Mouse (Mus musculus) limb, embryonic 11.5 days (tissue): ENCODE results near the gene Fam107b. TPM values are rescaled to one million over a fixed set of nuclear protein-coding genes. Genes with fewer than 3 reads are reported as not detected.

Experiments used
- ATAC-seq: fragments of 200-750 bp; cut with Nextera tagmentation; 2 replicates; pipeline ENCODE4 v1.8.0; 2017; ENCODE audit warnings: low read depth; ENCODE audit not compliant: insufficient number of reproducible peaks, low FRiP score, low TSS enrichment
- DNase-seq: peaks from one replicate; pipeline ENCODE4 v3.0.0-alpha.2; 2015; ENCODE audit warnings: low spot score
- H3K27ac ChIP-seq: fragments of 300-500 bp; sonication (generic); replicated peaks from 2 replicates; pipeline ENCODE4 v1.5.1; 2014; ENCODE audit warnings: low read depth, mild to moderate bottlenecking, low read length
- H3K27me3 ChIP-seq: fragments of 300-500 bp; sonication (generic); 2 replicates; pipeline ENCODE4 v1.6.1; 2014; ENCODE audit warnings: mild to moderate bottlenecking, low read length, mixed read lengths; ENCODE audit not compliant: control insufficient read depth, insufficient read depth
- H3K36me3 ChIP-seq: fragments of 300-500 bp; sonication (generic); 2 replicates; pipeline ENCODE4 v1.6.1; 2014; ENCODE audit warnings: mild to moderate bottlenecking, low read length, moderate library complexity, mixed read lengths; ENCODE audit not compliant: control insufficient read depth, insufficient read depth
- H3K4me1 ChIP-seq: fragments of 300-500 bp; sonication (generic); 2 replicates; pipeline ENCODE4 v1.6.1; 2014; ENCODE audit warnings: low read length, mixed read lengths; ENCODE audit not compliant: control insufficient read depth, insufficient read depth
- H3K4me2 ChIP-seq: fragments of 300-500 bp; sonication (generic); 2 replicates; pipeline ENCODE4 v1.6.1; 2014; ENCODE audit warnings: low read depth, mild to moderate bottlenecking, moderate library complexity; ENCODE audit not compliant: severe bottlenecking
- H3K4me3 ChIP-seq: fragments of 300-500 bp; sonication (generic); 2 replicates; pipeline ENCODE4 v1.5.1; 2014; ENCODE audit warnings: low read depth, low read length
- H3K9ac ChIP-seq: fragments of 300-500 bp; sonication (generic); 2 replicates; pipeline ENCODE4 v1.6.1; 2014; ENCODE audit warnings: mild to moderate bottlenecking, low read length
- H3K9me3 ChIP-seq: fragments of 300-500 bp; sonication (generic); 2 replicates; pipeline ENCODE4 v1.6.1; 2016; ENCODE audit warnings: low read length; ENCODE audit not compliant: control insufficient read depth
- WGBS: fragments of 180-500 bp; shearing (Covaris S2); extraction: QIAGEN DNeasy Blood & Tissue Kit; methylation state at CpG from one replicate; pipeline ENCODE4 v1.1.7; 2014; 5-methylcytosine and 5-hydroxymethylcytosine counted together
- polyA plus RNA-seq: library from polyadenylated mRNA; unstranded; fragments of >200 nt; fragmentation: Nextera tagmentation; extraction: Ambion mirVana; gene quantifications from 2 replicates; pipeline ENCODE4 v1.2.1, GENCODE M21; 2014

Gene Fam107b
- polyA plus RNA-seq, 1 experiment from 2014 or later: 61.9 TPM

DNA sequence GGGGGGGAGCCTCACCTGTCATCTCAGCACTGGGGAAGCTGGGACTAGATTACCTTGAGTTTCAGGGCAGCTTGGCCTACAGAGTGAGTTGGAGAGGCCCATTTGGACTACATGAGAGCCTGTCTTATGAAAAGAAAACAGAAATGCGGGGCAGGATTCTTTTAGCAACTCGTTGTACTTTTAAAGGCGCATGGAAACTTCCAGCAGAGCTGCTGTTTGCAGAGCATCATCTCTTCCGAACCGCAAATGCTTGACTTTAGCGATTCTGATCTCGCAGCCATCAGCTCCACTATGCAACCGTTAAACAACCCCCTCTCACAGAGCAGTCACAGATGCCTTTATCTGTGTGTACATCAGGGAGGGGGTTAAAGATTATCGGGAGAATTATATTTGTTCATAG, 179.8 kb downstream of the Fam107b start:
- H3K27ac ChIP-seq: no peak overlapping the region
- no peaks in the 10 kb centered on the region for H3K27me3 ChIP-seq
- H3K9ac ChIP-seq: no peak overlapping the region
- DNase-seq (no peak), ATAC-seq (no peak)
- no peak overlapping the region for H3K4me2 ChIP-seq
- 92% methylated on average over 9 of the region's 9 CpGs for WGBS
- H3K9me3 ChIP-seq: no peaks in the 10 kb centered on the region
- H3K4me3 ChIP-seq: no peak overlapping the region
- peaks cover 9% of the 10 kb centered on the region for H3K4me1 ChIP-seq
- H3K36me3 ChIP-seq: no peaks in the 10 kb centered on the region

DNA sequence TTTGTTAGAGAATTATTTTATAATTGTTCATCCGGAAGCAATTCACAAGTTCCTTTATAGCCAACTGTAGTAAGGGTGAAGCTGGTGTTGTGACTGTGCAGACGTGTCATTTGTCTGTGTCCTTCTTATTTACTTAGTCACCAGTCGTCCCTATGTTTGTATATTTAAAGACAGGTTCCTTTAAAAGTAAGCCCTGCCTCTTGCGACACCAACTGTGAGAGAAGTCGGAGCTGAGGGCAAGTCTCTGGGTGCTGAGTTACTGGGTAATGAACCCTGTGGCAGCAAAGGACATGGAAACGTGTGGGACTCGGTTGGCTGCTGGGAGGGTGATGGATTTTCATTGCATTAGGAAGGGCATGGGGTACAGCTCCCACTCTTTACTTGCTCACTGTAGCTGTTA, 182.1 kb downstream of the Fam107b start:
- Histone ChIP-seq H3K9me3 (no peaks in the 10 kb centered on the region), H3K27ac (no peak overlapping the region), H3K4me2 (no peak overlapping the region), H3K36me3 (no peaks in the 10 kb centered on the region), H3K9ac (no peak overlapping the region), H3K4me3 (no peak overlapping the region), H3K4me1 (peaks cover 9% of the 10 kb centered on the region), H3K27me3 (no peaks in the 10 kb centered on the region)
- ATAC-seq: no peak
- WGBS: 70% methylated on average over 7 of the region's 7 CpGs
- DNase-seq: no peak

DNA sequence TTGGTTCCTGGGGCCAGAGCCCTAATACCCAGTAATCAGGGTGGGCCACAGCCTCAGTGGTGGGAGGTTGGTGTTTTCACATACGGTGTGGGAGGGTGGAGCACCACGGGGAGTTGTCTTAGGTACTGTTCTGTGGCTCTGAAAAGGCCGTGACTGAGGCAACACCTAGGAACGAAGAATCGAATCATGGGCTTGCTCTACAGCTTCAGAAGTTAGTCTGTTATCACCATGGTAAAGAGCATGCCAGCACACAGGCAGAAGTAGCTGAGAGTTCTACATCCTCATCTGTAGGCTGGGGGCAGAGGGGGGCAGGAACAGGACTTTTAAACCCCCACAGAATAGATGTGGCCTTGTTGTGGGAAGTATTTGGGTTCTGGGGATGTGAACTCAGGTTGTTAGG, 182.6 kb downstream of the Fam107b start:
- ATAC-seq: no peak
- peaks cover 9% of the 10 kb centered on the region for H3K4me1 ChIP-seq
- H3K4me2 ChIP-seq: no peak overlapping the region
- 87% methylated on average over 5 of the region's 5 CpGs for WGBS
- no peaks in the 10 kb centered on the region for H3K9me3 ChIP-seq
- H3K27me3 ChIP-seq: no peaks in the 10 kb centered on the region
- no peak overlapping the region for H3K9ac ChIP-seq
- H3K27ac ChIP-seq: no peak overlapping the region
- H3K4me3 ChIP-seq: no peak overlapping the region
- no peak for DNase-seq
- H3K36me3 ChIP-seq: no peaks in the 10 kb centered on the region

DNA sequence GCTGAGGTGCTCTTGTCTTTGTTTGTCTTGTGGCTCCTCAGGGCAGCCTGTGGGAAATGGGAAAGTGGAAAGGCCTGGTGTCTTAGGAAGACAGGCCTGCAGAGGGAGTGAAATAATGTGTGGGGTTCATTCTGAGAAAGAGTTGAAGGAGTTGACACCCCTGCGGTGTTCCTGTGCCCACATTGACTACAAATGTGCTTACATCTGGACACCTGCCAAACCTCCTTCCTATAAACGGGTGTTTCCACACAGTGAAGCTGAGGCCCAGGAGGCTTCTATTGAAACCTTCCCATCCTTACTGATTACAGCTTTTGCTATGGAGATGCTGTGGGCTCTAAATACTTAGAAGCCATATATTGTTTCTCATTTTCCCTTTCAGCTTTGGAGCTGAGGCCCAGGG, 183.5 kb downstream of the Fam107b start:
- no peak overlapping the region for H3K4me2 ChIP-seq
- H3K27ac ChIP-seq: no peak overlapping the region
- H3K36me3 ChIP-seq: no peaks in the 10 kb centered on the region
- ATAC-seq (no peak), DNase-seq (no peak)
- H3K9me3 ChIP-seq: no peaks in the 10 kb centered on the region
- H3K9ac ChIP-seq: no peak overlapping the region
- H3K27me3 ChIP-seq: no peaks in the 10 kb centered on the region
- WGBS: 79% methylated on average over 2 of the region's 2 CpGs
- no peak overlapping the region for H3K4me3 ChIP-seq
- peaks cover 3% of the 10 kb centered on the region; the same call in 1 of the 2 replicates for H3K4me1 ChIP-seq

DNA sequence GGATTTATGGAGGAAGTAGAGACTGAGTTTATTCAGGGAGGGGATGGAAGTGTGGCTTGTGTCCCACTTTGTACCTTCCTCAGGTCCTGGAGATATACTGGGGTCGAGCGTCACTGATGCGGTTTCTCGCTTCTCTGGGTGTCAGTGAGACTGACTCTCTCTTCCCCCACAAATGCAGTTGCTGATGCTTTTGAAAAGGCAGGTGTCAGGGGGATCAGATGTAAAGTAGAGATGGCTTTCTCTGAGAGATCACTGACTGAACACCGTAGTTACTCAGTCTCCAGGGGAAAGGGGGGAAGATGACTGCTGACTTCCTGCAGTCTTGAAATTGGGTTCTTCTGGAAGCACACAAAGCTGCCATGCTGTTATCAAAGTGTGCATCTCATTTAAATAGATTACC, 185.6 kb downstream of the Fam107b start:
- Histone ChIP-seq H3K9ac (no peak overlapping the region), H3K9me3 (no peaks in the 10 kb centered on the region), H3K4me3 (no peak overlapping the region), H3K27ac (no peak overlapping the region), H3K4me2 (no peak overlapping the region), H3K27me3 (no peaks in the 10 kb centered on the region), H3K4me1 (no peaks in the 10 kb centered on the region), H3K36me3 (no peaks in the 10 kb centered on the region)
- DNase-seq (no peak), ATAC-seq (no peak)
- 89% methylated on average over 5 of the region's 5 CpGs for WGBS

DNA sequence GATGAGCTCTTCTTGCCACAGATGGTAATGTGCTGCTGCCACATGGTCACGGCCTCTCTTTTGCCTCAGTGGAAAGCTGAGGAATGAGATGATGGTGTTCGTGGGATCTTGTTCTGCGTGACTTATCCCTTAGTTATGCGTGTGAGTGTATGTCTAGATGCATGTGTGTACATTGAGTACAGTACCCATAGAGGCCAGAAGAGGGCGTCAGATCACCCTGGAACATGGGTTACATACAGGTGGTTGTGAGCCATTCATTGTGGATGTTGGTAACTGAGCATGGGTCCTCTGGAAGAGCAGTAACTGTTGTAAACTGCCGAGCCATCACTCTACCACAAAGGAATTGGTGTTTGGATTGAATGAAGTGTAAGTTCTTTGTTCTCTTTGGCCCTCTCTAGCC, 188.1 kb downstream of the Fam107b start:
- ATAC-seq (no peak), DNase-seq (no peak)
- Histone ChIP-seq H3K4me2 (no peak overlapping the region), H3K4me1 (no peaks in the 10 kb centered on the region), H3K9me3 (no peaks in the 10 kb centered on the region), H3K27ac (no peak overlapping the region), H3K4me3 (no peak overlapping the region), H3K27me3 (no peaks in the 10 kb centered on the region), H3K9ac (no peak overlapping the region), H3K36me3 (no peaks in the 10 kb centered on the region)
- WGBS: 88% methylated on average over 6 of the region's 6 CpGs

DNA sequence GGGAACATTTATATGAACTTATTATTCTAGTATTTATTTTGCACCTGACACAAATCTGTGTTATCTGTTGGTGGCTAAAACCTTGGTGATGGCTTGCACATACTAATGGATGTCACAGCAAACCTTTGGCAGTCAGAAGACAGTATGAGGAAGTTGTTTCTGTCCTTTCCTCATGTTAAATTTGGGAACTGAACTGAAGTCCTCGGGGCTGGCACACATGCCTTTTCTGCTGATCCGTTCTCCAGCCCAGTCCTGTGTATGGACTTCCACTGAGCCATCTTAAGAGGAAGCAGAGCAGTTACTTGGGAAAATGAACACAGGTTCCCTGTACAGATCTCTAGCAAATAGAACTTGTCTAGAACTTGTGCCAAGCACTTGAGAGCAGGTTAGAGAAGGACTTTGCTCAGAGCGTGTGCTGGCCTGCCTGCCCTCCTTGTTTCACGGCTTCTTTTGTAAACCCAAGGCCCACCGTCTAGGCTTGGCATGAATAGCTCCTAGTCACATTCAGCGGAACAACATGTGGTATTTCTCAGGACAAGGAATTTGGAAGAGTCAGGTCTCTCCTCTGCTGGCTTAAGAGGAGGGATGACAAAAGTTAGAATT, 190.0 kb downstream of the Fam107b start:
- Histone ChIP-seq H3K4me3 (no peak overlapping the region), H3K4me2 (no peak overlapping the region), H3K27ac (no peak overlapping the region), H3K36me3 (no peaks in the 10 kb centered on the region), H3K9me3 (no peaks in the 10 kb centered on the region), H3K27me3 (no peaks in the 10 kb centered on the region), H3K9ac (no peak overlapping the region), H3K4me1 (no peaks in the 10 kb centered on the region)
- 93% methylated on average over 6 of the region's 6 CpGs for whole genome bisulfite sequencing
- DNase-seq: no peak
- ATAC-seq: no peak

DNA sequence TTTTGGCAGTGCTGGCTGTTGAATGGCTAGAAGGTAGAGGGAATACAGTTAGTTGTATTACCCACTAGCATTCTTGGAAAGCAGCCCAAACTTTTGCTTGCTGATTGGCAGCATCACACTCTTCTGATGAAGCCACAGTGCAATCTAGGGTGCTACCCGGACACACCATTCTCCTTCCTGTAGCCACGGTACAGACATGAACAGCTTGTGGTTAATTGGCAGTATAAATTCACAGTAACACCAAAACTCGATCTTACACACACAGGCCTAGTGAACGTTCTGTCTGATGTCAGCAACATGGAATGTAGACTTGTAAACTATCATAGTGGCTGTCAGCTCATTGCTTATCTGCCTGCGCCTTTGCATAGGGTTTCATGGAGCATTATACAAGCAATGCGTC, 193.8 kb downstream of the Fam107b start:
- Histone ChIP-seq H3K9ac (no peak overlapping the region), H3K4me1 (no peaks in the 10 kb centered on the region), H3K4me3 (no peak overlapping the region), H3K27me3 (no peaks in the 10 kb centered on the region), H3K4me2 (no peak overlapping the region), H3K9me3 (no peaks in the 10 kb centered on the region), H3K36me3 (no peaks in the 10 kb centered on the region), H3K27ac (no peak overlapping the region)
- WGBS: 74% methylated on average over 6 of the region's 6 CpGs
- ATAC-seq (no peak), DNase-seq (no peak)
